Mouse (Mus musculus) CH12.LX (cell line): ENCODE measurements around the gene Fgfr2.

Experiments used
- CTCF ChIP-seq, 2 experiments: IDR thresholded peaks in 1 of 2; conservative IDR thresholded peaks in 1 of 2; 2 replicates each; pipeline ENCODE4 v1.5.1; 2011 to 2012; ENCODE audit warnings: low read depth in 2 of 2, low read length in 2 of 2, improper control_type of control experiment in 1 of 2, inconsistent platforms in 1 of 2, mild to moderate bottlenecking in 1 of 2, moderate library complexity in 1 of 2
- E2F4 ChIP-seq: IDR thresholded peaks from 2 replicates; pipeline ENCODE4 v1.6.1; 2011; ENCODE audit warnings: low read depth, low read length, improper control_type of control experiment; ENCODE audit not compliant: insufficient replicate concordance
- JUND ChIP-seq: conservative IDR thresholded peaks from 2 replicates; pipeline ENCODE4 v1.6.1; 2011; ENCODE audit warnings: low read depth, low read length, improper control_type of control experiment
- POLR2A ChIP-seq: IDR thresholded peaks from 2 replicates; pipeline ENCODE4 v1.6.1; 2011; ENCODE audit warnings: low read depth, mild to moderate bottlenecking, improper control_type of control experiment, low read length
- POLR2AphosphoS2 ChIP-seq: IDR thresholded peaks from 2 replicates; pipeline ENCODE4 v1.6.1; 2011; ENCODE audit warnings: low read depth, low read length, improper control_type of control experiment
- RAD21 ChIP-seq: IDR thresholded peaks from 2 replicates; pipeline ENCODE4 v1.6.1; 2011; ENCODE audit warnings: low read depth, mild to moderate bottlenecking, low read length, improper control_type of control experiment, moderate library complexity
- UBTF ChIP-seq: IDR thresholded peaks from 2 replicates; pipeline ENCODE4 v1.6.1; 2012; ENCODE audit warnings: low read depth, mild to moderate bottlenecking, inconsistent platforms, low read length, improper control_type of control experiment, moderate library complexity
- USF2 ChIP-seq: conservative IDR thresholded peaks from 2 replicates; pipeline ENCODE4 v1.6.1; 2011; ENCODE audit warnings: low read depth, low read length, improper control_type of control experiment
- ZKSCAN1 ChIP-seq: IDR thresholded peaks from 2 replicates; pipeline ENCODE4 v1.6.1; 2012; ENCODE audit warnings: low read depth, inconsistent platforms, low read length, improper control_type of control experiment, borderline replicate concordance

GRCm38 (mm10) chr7:132558141-132558736 lies 564.9 kb downstream of the Fgfr2 start:
- no peak for TF ChIP-seq POLR2A
- TF ChIP-seq E2F4: no peak
- TF ChIP-seq CTCF (conservative IDR thresholded peaks at IDR 0.05 in 1 of 2, IDR thresholded peaks at IDR 0.05 in 1 of 2; ENCODE audit: low read depth in 2 of 2, low read length in 2 of 2): no peak
- TF ChIP-seq POLR2AphosphoS2: no peak
- TF ChIP-seq UBTF: no peak
- TF ChIP-seq USF2: no peak
- TF ChIP-seq JUND: no peak
- TF ChIP-seq ZKSCAN1: no peak
- TF ChIP-seq RAD21: no peak
